Mouse (Mus musculus): ENCODE measurements around the gene Ccnc. TPM values are rescaled to one million over a fixed set of nuclear protein-coding genes. Genes with fewer than 3 reads are reported as not detected.

The Ccnc gene
- total RNA-seq (2021) = 19.5 and 19.9 TPM in 2 replicates
- long read RNA-seq, experiment 1, transcript Ccnc-203 (12 exons, 1,406 nt) = major isoform, 16 of 24 reads
- long read RNA-seq, experiment 1, partial matches to known transcripts = 3 of 24 reads
- long read RNA-seq, experiment 1, other reads (novel, unspliced or antisense) = 3 of 24 reads
- long read RNA-seq, experiment 2, transcript Ccnc-203 (12 exons, 1,406 nt) = major isoform, 6 of 23 reads
- long read RNA-seq, experiment 2, partial matches to known transcripts = 4 of 23 reads
- long read RNA-seq, experiment 2, other reads (novel, unspliced or antisense) = 8 of 23 reads

- DNase-seq = peak; percentile 96
Measured at GRCm38 (mm10) chr4:21727615-21728165, at the start of gene Ccnc. Gene Ccnc, plus strand, starts transcription at chr4:21727701.

- no peak for DNase-seq
Measured at GRCm38 (mm10) chr4:21678101-21678974, 49.2 kb upstream of the Ccnc start.

GRCm38 (mm10) chr4:21678975-21679623 lies 48.4 kb upstream of the Ccnc start:
- DNase-seq = peak; percentile 64

- no peak for DNase-seq
Measured at GRCm38 (mm10) chr4:21679624-21680480, 47.6 kb upstream of the Ccnc start.

GRCm38 (mm10) chr4:21680971-21681370 lies 46.5 kb upstream of the Ccnc start:
- no peak for DNase-seq

- DNase-seq = no peak
Measured at GRCm38 (mm10) chr4:21682421-21683150, 44.9 kb upstream of the Ccnc start.

- no peak for DNase-seq
Measured at GRCm38 (mm10) chr4:21684341-21684970, 43.0 kb upstream of the Ccnc start.

GRCm38 (mm10) chr4:21685595-21686091 lies 41.9 kb upstream of the Ccnc start, which contains the start of gene Prdm13:
Gene Prdm13, minus strand, starts transcription at chr4:21685963.
- no peak for DNase-seq

- DNase-seq = no peak
Measured at GRCm38 (mm10) chr4:21686416-21686815, 41.1 kb upstream of the Ccnc start.

- no peak for DNase-seq
Measured at GRCm38 (mm10) chr4:21686934-21687333, 40.6 kb upstream of the Ccnc start.

- DNase-seq = peak; percentile 26
Measured at GRCm38 (mm10) chr4:21687783-21688702, 39.5 kb upstream of the Ccnc start.

- peak; percentile 25 for DNase-seq
Measured at GRCm38 (mm10) chr4:21688703-21689200, 38.7 kb upstream of the Ccnc start.

GRCm38 (mm10) chr4:21689492-21689941 lies 38.0 kb upstream of the Ccnc start:
- DNase-seq = no peak

- DNase-seq = no peak
Measured at GRCm38 (mm10) chr4:21690221-21690620, 37.3 kb upstream of the Ccnc start.

GRCm38 (mm10) chr4:21695638-21696254 lies 31.8 kb upstream of the Ccnc start:
- DNase-seq = peak; percentile 71

- DNase-seq = no peak
Measured at GRCm38 (mm10) chr4:21705046-21705445, 22.5 kb upstream of the Ccnc start.

GRCm38 (mm10) chr4:21712147-21712546 lies 15.4 kb upstream of the Ccnc start:
- DNase-seq = peak; percentile 94

GRCm38 (mm10) chr4:21722752-21723334 lies 4.7 kb upstream of the Ccnc start:
- DNase-seq = no peak

Data from adrenal gland, postnatal 14 days (tissue).